Mouse (Mus musculus) G1E (cell line): Measurements from ENCODE around the gene Ptar1. TPM values are rescaled to one million over a fixed set of nuclear protein-coding genes. Genes with fewer than 3 reads are reported as not detected.
A peak's percentile ranks its signal among the peaks of the same experiment; 100 is the strongest.

Source experiments
- ATAC-seq: 2 replicates; pipeline ENCODE4 v1.8.0; 2016; ENCODE audit warnings: mild to moderate bottlenecking; ENCODE audit not compliant: insufficient number of reproducible peaks, poor library complexity, low FRiP score, severe bottlenecking; ENCODE audit errors: extremely low read depth
- DNase-seq: peaks from one replicate; pipeline ENCODE4 v3.0.0; 2012; ENCODE audit warnings: low spot score
- H3K27me3 ChIP-seq: 2 replicates; pipeline ENCODE4 v1.6.1; 2012; ENCODE audit warnings: mild to moderate bottlenecking, low read length, inconsistent platforms; ENCODE audit not compliant: insufficient read depth
- H3K36me3 ChIP-seq: replicated peaks from 2 replicates; pipeline ENCODE3; 2012; ENCODE audit warnings: mild to moderate bottlenecking, inconsistent platforms
- H3K4me1 ChIP-seq: 2 replicates; pipeline ENCODE4 v1.6.1; 2012; ENCODE audit warnings: low read depth, low read length, inconsistent platforms, mixed read lengths; ENCODE audit not compliant: insufficient read depth
- H3K4me3 ChIP-seq: 2 replicates; pipeline ENCODE4 v1.5.1; 2012; ENCODE audit warnings: low read depth, mild to moderate bottlenecking, inconsistent platforms, low read length, moderate library complexity, mixed read lengths
- H3K9me3 ChIP-seq: replicated peaks from 2 replicates; pipeline ENCODE4 v1.6.1; 2012; ENCODE audit warnings: inconsistent platforms
- CTCF ChIP-seq: IDR thresholded peaks from 2 replicates; pipeline ENCODE4 v1.5.1; 2012; ENCODE audit warnings: low read depth, low read length, inconsistent platforms, mixed read lengths
- GATA1 ChIP-seq: IDR thresholded peaks from 2 replicates; pipeline ENCODE4 v1.6.1; 2012; ENCODE audit warnings: borderline replicate concordance, low read length, inconsistent platforms, mixed read lengths
- GATA2 ChIP-seq: IDR thresholded peaks from 2 replicates; pipeline ENCODE4 v1.6.1; 2012; ENCODE audit warnings: low read depth, low read length, inconsistent platforms, borderline replicate concordance
- POLR2AphosphoS5 ChIP-seq: IDR thresholded peaks from 2 replicates; pipeline ENCODE4 v1.6.1; 2012; ENCODE audit warnings: low read depth, low read length, inconsistent platforms; ENCODE audit not compliant: insufficient replicate concordance
- TAL1 ChIP-seq: conservative IDR thresholded peaks from 2 replicates; pipeline ENCODE4 v1.6.1; 2012; ENCODE audit warnings: low read depth, low read length, inconsistent platforms, mixed read lengths
- polyA plus RNA-seq: library from polyadenylated mRNA; stranded (reverse); fragments of >175 nt; gene quantifications from 2 replicates; pipeline ENCODE4 v1.2.3, GENCODE M21; 2012
- total RNA-seq, 2 experiments: library from RNA; stranded (forward) in 1 of 2; stranded (reverse) in 1 of 2; fragments of 200-1000 nt in 1 of 2; fragments of >200 nt in 1 of 2; fragmentation: Nextera tagmentation in 1 of 2; gene quantifications; 2 replicates each; pipeline ENCODE4 v1.2.3; 2014 to 2017

The Ptar1 gene
- total RNA-seq (2014; fragmentation: Nextera tagmentation) (25.4 and 26.7 TPM in 2 replicates), total RNA-seq (2017) (16.8 and 19.9 TPM in 2 replicates), polyA plus RNA-seq (0.45 and 0.63 TPM in 2 replicates)

DNA sequence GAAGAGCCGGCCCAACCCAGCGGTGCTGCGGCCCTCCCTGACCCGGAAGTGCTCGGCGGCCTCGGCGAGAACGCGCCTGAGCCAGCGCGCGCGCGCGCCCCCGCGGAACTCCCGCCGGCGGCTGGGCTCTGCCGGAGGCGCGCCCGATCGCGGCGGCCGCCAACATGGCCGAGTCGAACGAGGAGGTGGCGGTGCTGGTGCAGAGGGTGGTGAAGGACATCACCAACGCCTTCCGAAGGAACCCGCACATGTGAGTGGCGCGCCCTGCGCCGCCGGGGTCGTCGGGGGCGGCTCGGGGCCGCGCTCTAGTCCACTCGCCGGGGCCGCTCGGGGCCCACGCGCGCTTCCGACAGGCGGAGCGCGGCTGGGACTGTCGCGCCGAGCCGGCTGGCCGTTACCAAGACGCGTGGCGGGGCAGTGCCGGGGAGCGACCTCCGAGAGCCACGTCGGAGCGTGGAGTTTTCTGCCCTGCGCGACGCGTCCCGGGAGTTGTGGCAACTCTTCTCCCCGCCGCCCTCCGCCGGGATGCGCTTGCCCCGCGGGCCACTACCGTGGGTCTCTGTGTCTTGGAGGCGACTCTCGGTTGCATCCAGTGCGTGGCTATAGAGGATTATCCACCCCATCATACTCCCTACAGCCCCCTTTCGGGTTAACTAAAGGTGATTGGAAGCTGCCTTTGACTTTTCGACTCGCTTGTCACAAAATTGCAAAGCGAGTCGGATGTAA, at the start of gene Ptar1:
Gene Ptar1, plus strand, starts transcription at position 134 of the 726 bp plus-strand sequence.
- peaks cover 9% of the 10 kb centered on the region for H3K36me3 ChIP-seq
- no peaks in the 10 kb centered on the region for H3K27me3 ChIP-seq
- H3K9me3 ChIP-seq = no peaks in the 10 kb centered on the region
- DNase-seq = peak; percentile 97
- ATAC-seq = no peak
- TF ChIP-seq POLR2AphosphoS5 (no peak), GATA2 (no peak), GATA1 (no peak), CTCF (no peak), TAL1 (no peak)
- peak within 1 kb of the TSS; percentile 96 for H3K4me3 ChIP-seq
- peaks cover 9% of the 10 kb centered on the region for H3K4me1 ChIP-seq

DNA sequence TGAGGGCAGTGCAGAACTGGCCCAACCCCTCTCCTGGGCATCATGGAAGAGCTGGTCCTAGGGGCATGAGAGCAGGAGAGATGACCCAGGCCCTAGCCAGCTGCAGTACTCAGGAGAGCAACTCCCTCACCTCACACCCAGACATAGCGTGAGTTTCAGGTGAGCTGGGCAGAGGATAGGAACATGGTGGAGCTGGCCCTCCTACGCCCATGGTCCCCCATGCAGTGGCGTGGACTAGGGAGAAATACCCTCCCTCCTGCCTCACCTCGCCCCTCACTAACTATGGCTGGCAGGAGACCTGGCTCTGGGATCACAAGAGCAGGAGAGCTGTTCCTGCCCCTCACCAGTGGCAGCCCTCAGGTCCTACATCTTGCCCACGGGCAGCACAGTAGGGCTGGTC, 43.4 kb upstream of the Ptar1 start:
- ATAC-seq (no peak), DNase-seq (no peak)
- TF ChIP-seq GATA2 = no peak
- Histone ChIP-seq H3K4me1 (no peaks in the 10 kb centered on the region), H3K27me3 (no peaks in the 10 kb centered on the region; the same call in 1 of the 2 replicates), H3K4me3 (no peak overlapping the region), H3K36me3 (no peaks in the 10 kb centered on the region), H3K9me3 (no peaks in the 10 kb centered on the region)

DNA sequence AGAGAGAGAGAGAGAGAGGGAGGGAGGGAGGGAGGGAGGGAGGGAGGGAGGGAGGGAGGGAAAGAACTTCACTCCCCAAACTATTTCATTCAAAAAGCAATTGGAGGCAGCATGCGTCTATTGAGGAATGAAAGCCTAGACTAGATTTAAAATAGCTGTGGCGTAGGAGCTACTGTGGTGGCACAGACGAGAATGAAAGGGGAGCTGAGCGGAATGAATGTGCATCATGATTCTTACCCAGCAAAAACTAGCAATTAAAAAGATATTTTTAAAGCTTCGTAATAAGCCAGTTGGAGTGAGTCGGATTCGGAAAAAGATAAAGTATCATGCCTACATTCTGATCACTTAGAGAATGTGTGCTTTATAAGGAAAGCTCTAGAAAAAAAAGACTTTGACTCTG, 41.9 kb upstream of the Ptar1 start:
- no peaks in the 10 kb centered on the region for H3K9me3 ChIP-seq
- ATAC-seq (no peak), DNase-seq (no peak)
- TF ChIP-seq GATA1 = no peak
- no peak for TF ChIP-seq GATA2
- no peak for TF ChIP-seq TAL1
- TF ChIP-seq CTCF = no peak
- TF ChIP-seq POLR2AphosphoS5 = no peak
- H3K27me3 ChIP-seq = no peaks in the 10 kb centered on the region; the same call in 1 of the 2 replicates
- H3K4me1 ChIP-seq = no peaks in the 10 kb centered on the region
- H3K4me3 ChIP-seq = no peak overlapping the region
- H3K36me3 ChIP-seq = no peaks in the 10 kb centered on the region

DNA sequence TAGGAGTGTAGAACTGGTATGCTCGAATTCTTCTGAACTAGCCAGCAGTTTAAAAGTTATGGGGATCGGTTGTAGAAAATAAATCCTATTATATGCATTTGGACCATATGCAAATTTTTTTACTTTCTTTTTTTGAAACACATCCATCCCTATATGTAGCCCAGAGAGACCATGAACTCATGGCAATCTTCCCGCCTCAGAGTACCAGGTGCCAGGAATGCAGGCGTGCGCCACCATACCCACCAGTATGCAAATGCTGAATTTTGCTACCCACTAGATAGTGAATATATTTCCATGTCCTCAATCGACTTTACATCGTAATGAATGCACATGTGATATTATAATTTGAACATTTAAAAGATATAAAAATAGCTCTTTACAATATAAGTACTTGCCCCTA, 39.9 kb upstream of the Ptar1 start:
- Histone ChIP-seq H3K4me1 (no peaks in the 10 kb centered on the region), H3K27me3 (no peaks in the 10 kb centered on the region; the same call in none of the 2 replicates), H3K36me3 (no peaks in the 10 kb centered on the region), H3K9me3 (no peaks in the 10 kb centered on the region), H3K4me3 (no peak overlapping the region)
- DNase-seq = no peak
- TF ChIP-seq GATA1 (no peak), TAL1 (no peak), GATA2 (no peak), CTCF (no peak), POLR2AphosphoS5 (no peak)
- no peak for ATAC-seq

DNA sequence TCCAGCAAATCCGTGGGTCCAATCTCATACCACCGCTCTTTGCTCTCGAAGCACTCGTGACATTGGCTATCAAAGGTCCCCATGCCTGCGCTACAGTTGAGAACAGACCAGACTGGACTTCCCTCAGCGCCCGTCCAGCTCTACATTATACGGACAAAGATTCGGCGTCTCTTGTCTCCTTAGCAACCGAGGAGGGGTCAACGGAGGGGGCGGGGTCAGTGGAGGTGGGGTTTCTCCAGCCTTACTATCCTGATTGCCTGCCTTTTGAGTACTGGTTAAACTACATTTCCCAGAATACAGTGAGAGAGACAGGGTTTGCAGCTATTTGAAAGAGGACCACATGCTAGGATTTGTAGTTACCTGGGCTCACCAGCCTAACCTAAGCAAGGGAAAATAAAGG, 34.6 kb upstream of the Ptar1 start, which contains the start of gene 1700028P14Rik:
Gene 1700028P14Rik, minus strand, starts transcription at position 169 of the 400 bp plus-strand sequence.
- H3K4me3 ChIP-seq = no peak within 1 kb of the TSS
- TF ChIP-seq GATA1 (no peak), CTCF (no peak), GATA2 (no peak), POLR2AphosphoS5 (no peak), TAL1 (no peak)
- H3K27me3 ChIP-seq = peaks cover 3% of the 10 kb centered on the region
- H3K36me3 ChIP-seq = no peaks in the 10 kb centered on the region
- H3K4me1 ChIP-seq = no peaks in the 10 kb centered on the region
- no peak for ATAC-seq
- no peaks in the 10 kb centered on the region for H3K9me3 ChIP-seq
- no peak for DNase-seq

DNA sequence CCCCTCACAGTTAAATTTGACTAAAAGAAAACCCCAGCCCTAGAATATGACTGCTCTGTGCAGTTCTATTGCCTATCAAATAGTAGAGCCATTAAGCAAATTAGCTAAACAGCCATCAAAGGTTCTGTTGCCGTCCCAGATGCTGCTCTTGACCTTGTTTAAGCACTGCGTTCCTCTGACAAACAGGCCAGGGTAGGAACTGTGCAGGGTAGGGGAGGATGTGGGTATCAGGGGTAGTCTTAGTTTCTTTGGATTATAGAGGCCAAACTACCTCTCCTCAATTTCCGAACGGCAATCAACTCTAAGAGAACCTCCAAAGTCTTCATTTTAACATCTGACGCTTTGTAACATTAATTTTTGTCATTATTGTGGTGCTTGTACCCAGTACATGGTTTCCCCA, 34.1 kb upstream of the Ptar1 start:
- ATAC-seq = no peak
- H3K27me3 ChIP-seq = peaks cover 3% of the 10 kb centered on the region
- no peak for TF ChIP-seq GATA2
- no peak for TF ChIP-seq CTCF
- no peak for TF ChIP-seq POLR2AphosphoS5
- no peak for TF ChIP-seq GATA1
- no peak for TF ChIP-seq TAL1

More for the DNA sequence above, 34.1 kb upstream of the Ptar1 start:
- Histone ChIP-seq H3K9me3 (no peaks in the 10 kb centered on the region), H3K4me3 (no peak overlapping the region), H3K4me1 (no peaks in the 10 kb centered on the region), H3K36me3 (no peaks in the 10 kb centered on the region)
- DNase-seq = no peak
